Mouse (Mus musculus) CH12.LX (cell line): ENCODE results near the gene Dnajc7. TPM values are rescaled to one million over a fixed set of nuclear protein-coding genes. Genes with fewer than 3 reads are reported as not detected.

Source experiments
- DNase-seq: peaks from one replicate; pipeline ENCODE4 v3.0.0-alpha.2; 2013; ENCODE audit errors: extremely low read depth
- H3K27ac ChIP-seq: 2 replicates; pipeline ENCODE4 v1.5.1; 2012; ENCODE audit warnings: low read depth, mild to moderate bottlenecking, control low read depth, moderate library complexity; ENCODE audit not compliant: insufficient read depth
- H3K27me3 ChIP-seq: replicated peaks from 2 replicates; pipeline ENCODE3; 2012; ENCODE audit warnings: inconsistent platforms
- H3K36me3 ChIP-seq, 2 experiments: replicated peaks in 1 of 2; 2 replicates each; pipeline versions ENCODE3 to v1.6.1; 2012; ENCODE audit warnings: inconsistent platforms in 1 of 2, low read length in 1 of 2, mild to moderate bottlenecking in 1 of 2, mixed read lengths in 1 of 2, moderate library complexity in 1 of 2; ENCODE audit not compliant: control insufficient read depth in 1 of 2, insufficient read depth in 1 of 2
- H3K4me1 ChIP-seq, 2 experiments: 2 replicates each; pipeline ENCODE4 v1.6.1; 2012; ENCODE audit warnings: inconsistent platforms in 1 of 2, moderate library complexity in 1 of 2; ENCODE audit not compliant: insufficient read depth in 2 of 2, control insufficient read depth in 1 of 2
- H3K4me2 ChIP-seq: 2 replicates; pipeline ENCODE4 v1.6.1; 2012; ENCODE audit warnings: low read depth, mild to moderate bottlenecking, control low read depth; ENCODE audit not compliant: poor library complexity, insufficient read depth, severe bottlenecking
- H3K4me3 ChIP-seq, 3 experiments: fragments of 150-350 bp in 1 of 3; sonication (generic) in 1 of 3; replicated peaks in 1 of 3; 2 replicates each; pipeline versions ENCODE3 to v1.5.1; 2011 to 2012; ENCODE audit warnings: low read depth in 2 of 3, low read length in 2 of 3, mild to moderate bottlenecking in 2 of 3, moderate library complexity in 2 of 3, control low read depth in 1 of 3, improper control_type of control experiment in 1 of 3, inconsistent platforms in 1 of 3, mixed read lengths in 1 of 3; ENCODE audit not compliant: poor library complexity in 1 of 3
- H3K79me2 ChIP-seq: replicated peaks from 2 replicates; pipeline ENCODE4 v1.6.1; 2012; ENCODE audit warnings: mild to moderate bottlenecking, moderate library complexity; ENCODE audit not compliant: control insufficient read depth, poor library complexity, insufficient read depth, severe bottlenecking; ENCODE audit errors: extremely low read depth
- H3K9ac ChIP-seq: 2 replicates; pipeline ENCODE4 v1.6.1; 2012; ENCODE audit warnings: low read depth, mild to moderate bottlenecking, control low read depth, moderate library complexity; ENCODE audit not compliant: insufficient read depth
- H3K9me3 ChIP-seq: replicated peaks from 2 replicates; pipeline ENCODE3; 2012; ENCODE audit warnings: low read length, inconsistent platforms, mixed read lengths
- BHLHE40 ChIP-seq: IDR thresholded peaks from 2 replicates; pipeline ENCODE4 v1.6.1; 2011; ENCODE audit warnings: mild to moderate bottlenecking, low read depth, low read length, improper control_type of control experiment
- CHD1 ChIP-seq: IDR thresholded peaks from 2 replicates; pipeline ENCODE4 v1.6.1; 2012; ENCODE audit warnings: low read depth, low read length, improper control_type of control experiment, inconsistent platforms
- CHD2 ChIP-seq: IDR thresholded peaks from 2 replicates; pipeline ENCODE4 v1.6.1; 2011; ENCODE audit warnings: low read length, improper control_type of control experiment
- CTCF ChIP-seq, 2 experiments: IDR thresholded peaks in 1 of 2; conservative IDR thresholded peaks in 1 of 2; 2 replicates each; pipeline ENCODE4 v1.5.1; 2011 to 2012; ENCODE audit warnings: low read depth in 2 of 2, low read length in 2 of 2, improper control_type of control experiment in 1 of 2, inconsistent platforms in 1 of 2, mild to moderate bottlenecking in 1 of 2, moderate library complexity in 1 of 2
- E2F4 ChIP-seq: IDR thresholded peaks from 2 replicates; pipeline ENCODE4 v1.6.1; 2011; ENCODE audit warnings: low read depth, low read length, improper control_type of control experiment; ENCODE audit not compliant: insufficient replicate concordance
- ELF1 ChIP-seq: IDR thresholded peaks from 2 replicates; pipeline ENCODE4 v1.6.1; 2014; ENCODE audit warnings: low read depth, mild to moderate bottlenecking, inconsistent platforms, low read length, improper control_type of control experiment
- EP300 ChIP-seq: IDR thresholded peaks from 2 replicates; pipeline ENCODE4 v1.6.1; 2011; ENCODE audit warnings: low read length, improper control_type of control experiment
- ETS1 ChIP-seq: conservative IDR thresholded peaks from 2 replicates; pipeline ENCODE4 v1.6.1; 2012; ENCODE audit warnings: low read depth, mild to moderate bottlenecking, inconsistent platforms, low read length, improper control_type of control experiment, moderate library complexity
- GABPA ChIP-seq: IDR thresholded peaks from 2 replicates; pipeline ENCODE4 v1.6.1; 2012; ENCODE audit warnings: low read depth, low read length, improper control_type of control experiment, inconsistent platforms; ENCODE audit not compliant: insufficient replicate concordance
- HCFC1 ChIP-seq: IDR thresholded peaks from 2 replicates; pipeline ENCODE4 v1.6.1; 2012; ENCODE audit warnings: low read depth, mild to moderate bottlenecking, inconsistent platforms, low read length, improper control_type of control experiment
- IRF4 ChIP-seq: IDR thresholded peaks from 2 replicates; pipeline ENCODE4 v1.6.1; 2014; ENCODE audit warnings: low read depth, mild to moderate bottlenecking, inconsistent platforms, low read length, improper control_type of control experiment
- JUN ChIP-seq: IDR thresholded peaks from 2 replicates; pipeline ENCODE4 v1.6.1; 2011; ENCODE audit warnings: low read depth, mild to moderate bottlenecking, low read length, improper control_type of control experiment, moderate library complexity; ENCODE audit not compliant: insufficient read depth
- JUND ChIP-seq: conservative IDR thresholded peaks from 2 replicates; pipeline ENCODE4 v1.6.1; 2011; ENCODE audit warnings: low read depth, low read length, improper control_type of control experiment
- KAT2A ChIP-seq: IDR thresholded peaks from 2 replicates; pipeline ENCODE4 v1.6.1; 2012; ENCODE audit warnings: low read length, improper control_type of control experiment, inconsistent platforms; ENCODE audit not compliant: insufficient replicate concordance
- MAFK ChIP-seq: IDR thresholded peaks from 2 replicates; pipeline ENCODE4 v1.6.1; 2011; ENCODE audit warnings: low read length, improper control_type of control experiment; ENCODE audit not compliant: insufficient replicate concordance
- MAX ChIP-seq: IDR thresholded peaks from 2 replicates; pipeline ENCODE4 v1.6.1; 2011; ENCODE audit warnings: low read length, improper control_type of control experiment
- MAZ ChIP-seq: IDR thresholded peaks from 2 replicates; pipeline ENCODE4 v1.6.1; 2012; ENCODE audit warnings: low read depth, mild to moderate bottlenecking, inconsistent platforms, low read length, improper control_type of control experiment, moderate library complexity
- MEF2A ChIP-seq: IDR thresholded peaks from 2 replicates; pipeline ENCODE4 v1.6.1; 2014; ENCODE audit warnings: low read depth, mild to moderate bottlenecking, inconsistent platforms, low read length, improper control_type of control experiment, borderline replicate concordance
- MXI1 ChIP-seq: IDR thresholded peaks from 2 replicates; pipeline ENCODE4 v1.6.1; 2011; ENCODE audit warnings: mild to moderate bottlenecking, low read depth, low read length, improper control_type of control experiment
- MYC ChIP-seq: IDR thresholded peaks from 2 replicates; pipeline ENCODE4 v1.6.1; 2011; ENCODE audit warnings: low read depth, mild to moderate bottlenecking, improper control_type of control experiment, low read length
- NELFE ChIP-seq: IDR thresholded peaks from 2 replicates; pipeline ENCODE4 v1.6.1; 2011; ENCODE audit warnings: low read depth, low read length, improper control_type of control experiment
- NRF1 ChIP-seq: IDR thresholded peaks from 2 replicates; pipeline ENCODE4 v1.6.1; 2014; ENCODE audit warnings: low read depth, mild to moderate bottlenecking, inconsistent platforms, low read length, improper control_type of control experiment, moderate library complexity
- PAX5 ChIP-seq: IDR thresholded peaks from 2 replicates; pipeline ENCODE4 v1.6.1; 2012; ENCODE audit warnings: low read length, inconsistent platforms, mixed read lengths
- POLR2A ChIP-seq: IDR thresholded peaks from 2 replicates; pipeline ENCODE4 v1.6.1; 2011; ENCODE audit warnings: low read depth, mild to moderate bottlenecking, improper control_type of control experiment, low read length
- POLR2AphosphoS2 ChIP-seq: IDR thresholded peaks from 2 replicates; pipeline ENCODE4 v1.6.1; 2011; ENCODE audit warnings: low read depth, low read length, improper control_type of control experiment
- RAD21 ChIP-seq: IDR thresholded peaks from 2 replicates; pipeline ENCODE4 v1.6.1; 2011; ENCODE audit warnings: low read depth, mild to moderate bottlenecking, low read length, improper control_type of control experiment, moderate library complexity
- RCOR1 ChIP-seq: conservative IDR thresholded peaks from 2 replicates; pipeline ENCODE4 v1.6.1; 2012; ENCODE audit warnings: low read depth, mild to moderate bottlenecking, inconsistent platforms, low read length, improper control_type of control experiment
- SIN3A ChIP-seq: IDR thresholded peaks from 2 replicates; pipeline ENCODE4 v1.6.1; 2012; ENCODE audit warnings: low read length, improper control_type of control experiment, inconsistent platforms
- SMC3 ChIP-seq: IDR thresholded peaks from 2 replicates; pipeline ENCODE4 v1.6.1; 2011; ENCODE audit warnings: low read depth, low read length, improper control_type of control experiment
- TBP ChIP-seq: conservative IDR thresholded peaks from 2 replicates; pipeline ENCODE4 v1.6.1; 2011; ENCODE audit warnings: low read depth, low read length, improper control_type of control experiment
- TCF12 ChIP-seq: IDR thresholded peaks from 2 replicates; pipeline ENCODE4 v1.6.1; 2014; ENCODE audit warnings: low read depth, mild to moderate bottlenecking, inconsistent platforms, low read length, improper control_type of control experiment
- UBTF ChIP-seq: IDR thresholded peaks from 2 replicates; pipeline ENCODE4 v1.6.1; 2012; ENCODE audit warnings: low read depth, mild to moderate bottlenecking, inconsistent platforms, low read length, improper control_type of control experiment, moderate library complexity
- USF1 ChIP-seq: IDR thresholded peaks from 2 replicates; pipeline ENCODE4 v1.6.1; 2014; ENCODE audit warnings: low read depth, mild to moderate bottlenecking, inconsistent platforms, low read length, improper control_type of control experiment
- USF2 ChIP-seq: conservative IDR thresholded peaks from 2 replicates; pipeline ENCODE4 v1.6.1; 2011; ENCODE audit warnings: low read depth, low read length, improper control_type of control experiment
- ZC3H11A ChIP-seq: IDR thresholded peaks from 2 replicates; pipeline ENCODE4 v1.6.1; 2012; ENCODE audit warnings: low read depth, mild to moderate bottlenecking, inconsistent platforms, low read length, improper control_type of control experiment
- ZKSCAN1 ChIP-seq: IDR thresholded peaks from 2 replicates; pipeline ENCODE4 v1.6.1; 2012; ENCODE audit warnings: low read depth, inconsistent platforms, low read length, improper control_type of control experiment, borderline replicate concordance
- ZMIZ1 ChIP-seq: IDR thresholded peaks from 2 replicates; pipeline ENCODE4 v1.6.1; 2012; ENCODE audit warnings: low read depth, mild to moderate bottlenecking, inconsistent platforms, low read length, improper control_type of control experiment
- ZNF384 ChIP-seq: IDR thresholded peaks from 2 replicates; pipeline ENCODE4 v1.6.1; 2012; ENCODE audit warnings: low read depth, low read length, improper control_type of control experiment, inconsistent platforms
- dilution Hi-C: fragments of 300-500 bp; cut with MboI; formaldehyde crosslinking; loops from 2 replicates; pipeline ENCODE4 v1.14.3; 2020; ENCODE audit warnings: low sequenced_read_pairs; ENCODE audit not compliant: extremely low pct_unique_long_range_greater_than_20kb, extremely low pct_ligation_motif_present
- in situ Hi-C: fragments of 300-500 bp; cut with MboI; formaldehyde crosslinking; loops from 3 replicates; pipeline ENCODE4 v1.14.3; 2019; ENCODE audit warnings: low sequenced_read_pairs, low pct_ligation_motif_present, low pct_unique_long_range_greater_than_20kb, mixed read lengths
- polyA plus RNA-seq: library from polyadenylated mRNA; unstranded; fragments of >175 nt; gene quantifications from 2 replicates; pipeline ENCODE4 v1.2.1, GENCODE M21; 2012; ENCODE audit warnings: low read depth; ENCODE audit not compliant: insufficient read length
- total RNA-seq, 2 experiments: library from RNA; depleted of rRNA; stranded (reverse); fragments of 300-350 nt in 1 of 2; fragments of >200 nt in 1 of 2; gene quantifications; 2 replicates each; pipeline ENCODE4 v1.2.3; 2012 to 2014

Dnajc7 gene
- total and polyA plus RNA-seq, 3 experiments, result 123 to 455 (median 249) TPM

DNA sequence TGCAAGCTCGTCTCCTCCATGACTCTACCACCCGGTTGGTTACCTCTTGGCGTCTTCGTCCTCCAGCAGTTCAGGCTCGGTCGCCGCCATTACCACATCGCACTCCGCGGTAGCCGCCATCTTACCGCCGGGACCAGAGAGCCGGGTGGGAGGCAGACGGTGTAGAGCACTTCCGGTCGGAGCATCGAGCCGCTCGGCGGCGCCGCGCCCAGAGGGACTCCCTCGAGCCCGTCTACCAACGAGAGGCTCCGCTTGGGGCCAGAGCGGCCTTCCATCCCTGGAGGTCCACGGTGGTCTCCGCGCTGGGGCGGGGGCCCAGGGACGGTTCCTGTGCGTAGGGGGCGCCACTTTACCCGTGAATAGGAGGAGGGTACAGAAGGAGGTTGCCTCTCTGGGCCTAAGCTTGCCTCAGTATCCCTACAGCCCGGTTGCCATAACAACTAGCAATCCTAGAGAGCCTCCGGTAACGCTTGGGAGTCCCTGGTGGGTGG is 438 bp downstream of the Dnajc7 start:
- Histone ChIP-seq H3K36me3 (peaks cover 10 to 37% of the 10 kb centered on the region in 2 experiments), H3K4me2 (peak overlapping the region; percentile 78; the same call in 1 of the 2 replicates), H3K4me3 (peak overlapping the region; percentile 83 to 91 (median 84)), H3K27ac (peak overlapping the region; percentile 87), H3K79me2 (peaks cover 49% of the 10 kb centered on the region), H3K27me3 (no peaks in the 10 kb centered on the region), H3K4me1 (peaks cover 13 to 68% of the 10 kb centered on the region in 2 experiments), H3K9ac (peak overlapping the region; percentile 97), H3K9me3 (no peaks in the 10 kb centered on the region)
- DNase-seq, result peak; percentile 96
- dilution Hi-C loops (no loop called here), in situ Hi-C loops (no loop called here)
- TF ChIP-seq SIN3A, result peak; percentile 96
- peak; percentile 89 for TF ChIP-seq HCFC1
- TF ChIP-seq ELF1, result peak; percentile 89
- TF ChIP-seq MXI1, result peak; percentile 86
- no peak; the same call in 1 of the 2 replicates for TF ChIP-seq RAD21
- TF ChIP-seq TBP, result peak; percentile 79; the same call in 1 of the 2 replicates
- peak; percentile 42 for TF ChIP-seq MAZ
- peak; percentile 95 for TF ChIP-seq UBTF
- no peak for TF ChIP-seq JUND
- TF ChIP-seq ZKSCAN1, result no peak
- peak; percentile 92 for TF ChIP-seq MEF2A
- peak; percentile 80 for TF ChIP-seq GABPA
- peak in 1 of 2 experiments; percentile 74; a peak in 2 of 4 replicates for TF ChIP-seq CTCF (conservative IDR thresholded peaks at IDR 0.05 in 1 of 2, IDR thresholded peaks at IDR 0.05 in 1 of 2; ENCODE audit: low read depth in 2 of 2, low read length in 2 of 2)
- peak; percentile 94 for TF ChIP-seq NELFE
- TF ChIP-seq RCOR1, result peak; percentile 77; the same call in 1 of the 2 replicates
- peak; percentile 80 for TF ChIP-seq IRF4
- peak; percentile 97 for TF ChIP-seq TCF12
- no peak for TF ChIP-seq USF2
- no peak for TF ChIP-seq ETS1
- TF ChIP-seq POLR2AphosphoS2, result peak; percentile 92
- peak; percentile 80 for TF ChIP-seq MAX
- peak; percentile 89; the same call in 1 of the 2 replicates for TF ChIP-seq CHD1
- no peak for TF ChIP-seq MAFK
- peak; percentile 92 for TF ChIP-seq ZMIZ1
- peak; percentile 35 for TF ChIP-seq MYC
- peak; percentile 59 for TF ChIP-seq ZC3H11A
- TF ChIP-seq E2F4, result no peak
- no peak for TF ChIP-seq ZNF384
- no peak for TF ChIP-seq PAX5
- TF ChIP-seq POLR2A, result peak; percentile 67; the same call in 1 of the 2 replicates
- TF ChIP-seq EP300, result no peak
- TF ChIP-seq NRF1, result peak; percentile 80
- TF ChIP-seq BHLHE40, result no peak
- no peak for TF ChIP-seq USF1
- peak; percentile 76; the same call in 1 of the 2 replicates for TF ChIP-seq KAT2A
- TF ChIP-seq SMC3, result peak; percentile 28; the same call in 1 of the 2 replicates
- no peak for TF ChIP-seq JUN
- no peak for TF ChIP-seq CHD2
